Mouse (Mus musculus) limb, embryonic 13.5 days (tissue): Measurements from ENCODE around the gene Gm20388. TPM values are rescaled to one million over a fixed set of nuclear protein-coding genes. Genes with fewer than 3 reads are reported as not detected.

Experiments
- ATAC-seq: fragments of 200-750 bp; cut with Nextera tagmentation; 2 replicates; pipeline ENCODE4 v1.8.0; 2017; ENCODE audit warnings: low read depth, moderate number of reproducible peaks, moderate TSS enrichment; ENCODE audit not compliant: low FRiP score
- H3K27ac ChIP-seq: fragments of 300-500 bp; sonication (generic); 2 replicates; pipeline ENCODE4 v1.5.1; 2015; ENCODE audit warnings: inconsistent platforms, mild to moderate bottlenecking, moderate library complexity
- H3K27me3 ChIP-seq: fragments of 300-500 bp; sonication (generic); 2 replicates; pipeline ENCODE4 v1.6.1; 2015; ENCODE audit warnings: mild to moderate bottlenecking, inconsistent platforms
- H3K36me3 ChIP-seq: fragments of 300-500 bp; sonication (generic); 2 replicates; pipeline ENCODE4 v1.6.1; 2015; ENCODE audit warnings: inconsistent platforms, mild to moderate bottlenecking, moderate library complexity
- H3K4me1 ChIP-seq: fragments of 300-500 bp; sonication (generic); 2 replicates; pipeline ENCODE4 v1.6.1; 2015; ENCODE audit warnings: inconsistent platforms
- H3K4me2 ChIP-seq: fragments of 300-500 bp; sonication (generic); replicated peaks from 2 replicates; pipeline ENCODE4 v1.6.1; 2015; ENCODE audit warnings: inconsistent platforms, mild to moderate bottlenecking, moderate library complexity
- H3K4me3 ChIP-seq: fragments of 300-500 bp; sonication (generic); 2 replicates; pipeline ENCODE4 v1.5.1; 2015; ENCODE audit warnings: moderate library complexity, mild to moderate bottlenecking, inconsistent platforms
- H3K9ac ChIP-seq: fragments of 300-500 bp; sonication (generic); 2 replicates; pipeline ENCODE4 v1.6.1; 2015; ENCODE audit warnings: mild to moderate bottlenecking, inconsistent platforms
- H3K9me3 ChIP-seq: fragments of 300-500 bp; sonication (generic); 2 replicates; pipeline ENCODE4 v1.6.1; 2016; ENCODE audit warnings: inconsistent platforms
- WGBS: fragments of 180-500 bp; shearing (Covaris S2); methylation state at CpG from one replicate; pipeline ENCODE4 v1.1.7; 2015; 5-methylcytosine and 5-hydroxymethylcytosine counted together
- polyA plus RNA-seq: library from polyadenylated mRNA; unstranded; fragments of >200 nt; fragmentation: Nextera tagmentation; extraction: Ambion mirVana; gene quantifications from 2 replicates; pipeline ENCODE4 v1.2.1, GENCODE M21; 2015

Gene Gm20388
- polyA plus RNA-seq, 1 experiment from 2014 or later = 7.1 TPM

DNA sequence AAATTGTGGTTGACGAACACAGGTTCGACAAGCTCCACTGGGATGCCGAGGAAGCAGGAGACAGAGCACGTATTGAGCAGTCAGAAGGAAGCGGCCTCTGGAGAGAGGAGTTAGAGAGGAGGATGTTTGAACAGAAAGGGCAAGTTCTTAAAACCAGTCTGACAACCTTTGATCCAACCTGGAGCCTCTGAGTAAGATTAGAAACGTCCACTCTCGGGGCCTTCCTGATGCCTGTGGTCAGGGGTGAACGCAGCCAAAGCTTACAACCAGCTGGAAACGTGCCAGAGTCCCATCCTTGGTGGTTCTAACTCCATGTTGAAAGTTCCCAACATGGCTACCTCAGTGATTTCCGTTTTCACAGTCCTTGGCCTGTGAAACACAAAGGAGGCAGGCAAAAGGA, 4202.5 kb downstream of the Gm20388 start:
- Histone ChIP-seq H3K4me1 (no peaks in the 10 kb centered on the region), H3K36me3 (no peaks in the 10 kb centered on the region), H3K27ac (no peak overlapping the region), H3K27me3 (no peaks in the 10 kb centered on the region), H3K9ac (no peak overlapping the region), H3K4me3 (no peak overlapping the region), H3K4me2 (no peak overlapping the region), H3K9me3 (no peaks in the 10 kb centered on the region)
- ATAC-seq = no peak
- 79% methylated on average over 10 of the region's 10 CpGs for WGBS

- Histone ChIP-seq H3K4me1 (no peaks in the 10 kb centered on the region), H3K36me3 (no peaks in the 10 kb centered on the region), H3K9me3 (peaks cover 9% of the 10 kb centered on the region), H3K27ac (no peak overlapping the region), H3K27me3 (no peaks in the 10 kb centered on the region), H3K4me2 (no peak overlapping the region), H3K4me3 (no peak overlapping the region), H3K9ac (no peak overlapping the region)
- no peak for ATAC-seq
- WGBS = 97% methylated on average over 20 of the region's 20 CpGs
Measured at GRCm38 (mm10) chr8:124125241-124125640, 4214.6 kb downstream of the Gm20388 start.

DNA sequence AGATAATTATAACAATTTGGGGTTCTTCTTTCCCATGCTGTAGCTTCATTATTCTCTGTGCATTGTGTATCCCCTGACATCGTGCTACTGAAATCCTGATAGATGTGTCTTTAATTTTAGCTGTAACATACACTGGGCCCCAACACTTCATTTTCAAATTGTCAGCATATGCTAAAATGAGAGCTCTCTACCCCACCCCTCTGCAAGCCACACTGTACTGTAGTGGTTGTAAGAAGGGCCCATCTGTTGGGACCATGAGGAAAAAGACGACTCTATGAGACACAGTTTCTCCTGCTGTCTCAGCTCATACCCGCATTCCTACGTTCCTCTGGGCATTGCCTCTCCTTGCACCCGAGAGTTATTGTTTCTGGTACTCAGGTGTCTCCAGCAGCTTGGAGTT, 4226.6 kb downstream of the Gm20388 start:
- H3K27me3 ChIP-seq = no peaks in the 10 kb centered on the region
- ATAC-seq = no peak
- 78% methylated on average over 5 of the region's 5 CpGs for WGBS
- H3K4me3 ChIP-seq = no peak overlapping the region
- H3K9me3 ChIP-seq = no peaks in the 10 kb centered on the region
- no peaks in the 10 kb centered on the region for H3K36me3 ChIP-seq
- H3K9ac ChIP-seq = no peak overlapping the region
- H3K4me2 ChIP-seq = no peak overlapping the region
- no peaks in the 10 kb centered on the region for H3K4me1 ChIP-seq
- H3K27ac ChIP-seq = no peak overlapping the region

DNA sequence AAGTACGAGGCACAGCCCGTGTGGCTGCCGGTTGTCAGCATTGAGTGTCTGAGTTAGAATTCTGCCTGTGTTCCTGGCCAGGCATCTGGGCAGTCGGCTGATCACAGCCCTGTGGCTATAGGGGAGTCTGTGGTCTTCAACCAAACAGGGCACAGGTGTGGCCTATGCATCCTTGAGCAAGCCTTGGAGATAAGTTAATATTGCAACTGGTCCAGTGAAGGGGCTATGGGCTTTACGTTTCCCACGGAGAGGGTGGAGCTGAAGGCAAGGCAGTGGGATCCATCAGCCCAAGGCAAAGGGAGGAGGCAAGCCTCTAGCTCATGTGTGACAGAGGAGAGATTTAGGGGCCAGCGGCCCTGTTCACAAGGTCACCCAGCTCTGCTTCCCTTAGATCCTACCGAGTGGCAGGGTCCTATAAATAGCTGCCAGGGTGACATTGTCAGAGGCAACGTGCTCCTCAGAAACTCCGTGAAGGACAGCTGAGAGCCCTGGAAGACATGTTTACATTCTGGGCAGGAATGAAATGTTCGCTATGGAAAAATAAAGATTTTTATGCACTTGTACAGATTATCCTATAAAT, 4229.7 kb downstream of the Gm20388 start:
- H3K27ac ChIP-seq = no peak overlapping the region
- H3K4me1 ChIP-seq = 0 out of 2 replicates have a peak, but pooled peaks cover 3% of the 10 kb centered on the region
- no peaks in the 10 kb centered on the region for H3K27me3 ChIP-seq
- no peaks in the 10 kb centered on the region for H3K36me3 ChIP-seq
- no peak overlapping the region for H3K4me3 ChIP-seq
- no peaks in the 10 kb centered on the region for H3K9me3 ChIP-seq
- no peak overlapping the region for H3K9ac ChIP-seq
- ATAC-seq = no peak
- no peak overlapping the region for H3K4me2 ChIP-seq
- WGBS = 70% methylated on average over 11 of the region's 11 CpGs

GRCm38 (mm10) chr8:124140868-124141431, 4230.3 kb downstream of the Gm20388 start:
- Histone ChIP-seq H3K4me2 (no peak overlapping the region), H3K27me3 (no peaks in the 10 kb centered on the region), H3K36me3 (no peaks in the 10 kb centered on the region), H3K27ac (no peak overlapping the region), H3K4me3 (no peak overlapping the region), H3K4me1 (0 out of 2 replicates have a peak, but pooled peaks cover 3% of the 10 kb centered on the region), H3K9me3 (no peaks in the 10 kb centered on the region), H3K9ac (no peak overlapping the region)
- ATAC-seq = no peak
- WGBS = 70% methylated on average over 20 of the region's 20 CpGs

DNA sequence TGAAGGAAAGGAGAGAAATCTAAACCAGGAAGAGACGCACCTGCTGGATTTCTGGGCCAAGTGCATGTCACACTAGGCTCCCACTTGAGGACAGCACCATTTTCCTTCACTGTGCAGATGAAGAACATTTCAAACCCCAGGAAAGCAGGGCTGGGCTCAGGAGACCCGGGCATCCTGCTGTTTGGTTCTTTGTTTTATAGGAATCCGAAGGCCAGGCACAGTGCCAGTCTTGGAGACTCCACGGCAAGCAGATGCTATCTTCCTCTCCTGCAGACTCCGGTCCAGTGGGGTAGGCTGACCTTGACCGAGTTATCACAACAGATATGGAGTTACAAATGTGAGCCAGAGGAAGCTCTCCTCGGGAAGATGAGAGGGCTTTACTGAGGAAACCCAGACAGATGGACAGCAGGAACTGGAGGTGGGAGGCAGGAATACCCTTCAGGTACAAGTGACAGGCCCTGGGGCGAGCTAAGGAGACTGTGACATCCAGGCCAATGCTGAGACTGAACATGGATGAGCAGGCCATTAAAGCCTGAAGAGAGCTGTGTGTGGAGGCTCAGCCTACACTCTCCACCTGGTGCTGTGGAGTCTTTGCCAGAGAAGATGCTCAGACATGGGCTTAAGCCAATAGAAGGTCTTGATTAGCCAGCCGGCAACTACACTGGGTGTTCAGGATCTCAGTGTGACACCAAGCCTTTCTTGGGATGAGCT, 4231.2 kb downstream of the Gm20388 start:
- no peak overlapping the region for H3K4me3 ChIP-seq
- H3K4me2 ChIP-seq = no peak overlapping the region
- no peak overlapping the region for H3K9ac ChIP-seq
- no peaks in the 10 kb centered on the region for H3K36me3 ChIP-seq
- ATAC-seq = no peak
- H3K4me1 ChIP-seq = 0 out of 2 replicates have a peak, but pooled peaks cover 3% of the 10 kb centered on the region
- no peak overlapping the region for H3K27ac ChIP-seq
- H3K9me3 ChIP-seq = no peaks in the 10 kb centered on the region
- 82% methylated on average over 9 of the region's 9 CpGs for WGBS
- no peaks in the 10 kb centered on the region for H3K27me3 ChIP-seq

- Histone ChIP-seq H3K27me3 (no peaks in the 10 kb centered on the region), H3K4me3 (no peak overlapping the region), H3K9me3 (no peaks in the 10 kb centered on the region), H3K4me2 (no peak overlapping the region), H3K36me3 (no peaks in the 10 kb centered on the region), H3K27ac (no peak overlapping the region), H3K4me1 (0 out of 2 replicates have a peak, but pooled peaks cover 3% of the 10 kb centered on the region), H3K9ac (no peak overlapping the region)
- ATAC-seq = no peak
- WGBS = 58% methylated on average over 5 of the region's 5 CpGs
Measured at GRCm38 (mm10) chr8:124143003-124143402, 4232.4 kb downstream of the Gm20388 start.

DNA sequence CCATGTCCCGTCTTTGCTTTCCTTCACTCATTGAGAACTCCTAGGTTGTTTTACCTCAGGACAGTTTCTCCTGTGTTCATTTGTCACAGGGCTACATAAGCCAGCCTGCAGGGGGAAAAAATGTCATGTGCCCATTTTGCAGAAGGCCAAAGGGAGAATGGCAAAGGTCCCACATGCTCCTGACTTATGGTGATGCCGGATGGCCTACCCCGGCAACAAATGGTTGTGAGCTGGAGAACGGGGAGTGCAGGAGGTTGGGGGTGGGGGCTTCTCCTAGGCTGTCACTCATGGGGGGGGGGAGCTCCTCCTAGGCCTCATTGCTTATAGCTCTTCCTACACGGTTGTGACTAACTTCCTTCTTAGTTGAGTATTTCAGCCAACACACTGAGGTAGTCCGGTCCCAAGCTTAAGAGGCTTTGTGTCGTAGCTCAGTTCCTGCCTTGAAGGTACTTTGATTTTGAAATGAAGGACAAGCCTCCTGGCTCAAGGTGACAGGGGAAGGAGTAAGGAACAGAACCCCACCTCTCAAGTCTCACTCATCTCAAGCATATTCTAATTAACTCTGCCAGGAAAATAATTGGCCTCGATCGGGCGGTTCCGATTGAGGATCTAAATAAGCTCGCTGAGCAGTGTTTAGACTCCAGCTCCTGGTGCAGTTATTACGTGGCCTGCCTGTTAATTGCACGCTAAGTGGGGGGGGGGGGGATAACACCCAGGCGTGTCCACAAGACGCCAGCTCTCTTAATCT, 4233.4 kb downstream of the Gm20388 start:
- H3K27me3 ChIP-seq = no peaks in the 10 kb centered on the region
- no peak overlapping the region for H3K27ac ChIP-seq
- H3K4me1 ChIP-seq = 0 out of 2 replicates have a peak, but pooled peaks cover 3% of the 10 kb centered on the region
- H3K9me3 ChIP-seq = no peaks in the 10 kb centered on the region
- WGBS = 73% methylated on average over 16 of the region's 16 CpGs
- H3K4me2 ChIP-seq = no peak overlapping the region
- no peak overlapping the region for H3K9ac ChIP-seq
- no peak overlapping the region for H3K4me3 ChIP-seq
- no peak for ATAC-seq
- no peaks in the 10 kb centered on the region for H3K36me3 ChIP-seq

DNA sequence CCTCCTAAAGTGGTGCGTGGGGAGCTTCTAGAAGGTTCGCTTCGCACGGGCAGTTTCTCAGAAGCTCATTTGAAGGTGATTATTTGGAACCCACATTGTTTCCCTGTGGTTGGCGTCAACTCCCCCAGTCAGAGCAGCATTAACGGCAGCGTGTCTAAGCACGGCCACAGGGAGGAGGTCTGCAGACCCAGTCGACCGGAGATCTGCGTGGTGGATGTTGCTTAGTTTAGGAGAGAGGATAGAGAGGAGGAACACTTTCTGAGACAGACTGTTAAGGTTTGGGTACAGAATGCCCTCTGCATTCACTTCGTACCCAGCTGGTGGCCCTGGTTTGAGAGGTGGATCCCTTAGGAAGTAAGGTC, 4234.0 kb downstream of the Gm20388 start:
- Histone ChIP-seq H3K9ac (no peak overlapping the region), H3K4me1 (0 out of 2 replicates have a peak, but pooled peaks cover 3% of the 10 kb centered on the region), H3K4me3 (no peak overlapping the region), H3K4me2 (no peak overlapping the region), H3K9me3 (no peaks in the 10 kb centered on the region), H3K27me3 (no peaks in the 10 kb centered on the region), H3K36me3 (no peaks in the 10 kb centered on the region), H3K27ac (no peak overlapping the region)
- WGBS = 70% methylated on average over 12 of the region's 12 CpGs
- ATAC-seq = no peak

DNA sequence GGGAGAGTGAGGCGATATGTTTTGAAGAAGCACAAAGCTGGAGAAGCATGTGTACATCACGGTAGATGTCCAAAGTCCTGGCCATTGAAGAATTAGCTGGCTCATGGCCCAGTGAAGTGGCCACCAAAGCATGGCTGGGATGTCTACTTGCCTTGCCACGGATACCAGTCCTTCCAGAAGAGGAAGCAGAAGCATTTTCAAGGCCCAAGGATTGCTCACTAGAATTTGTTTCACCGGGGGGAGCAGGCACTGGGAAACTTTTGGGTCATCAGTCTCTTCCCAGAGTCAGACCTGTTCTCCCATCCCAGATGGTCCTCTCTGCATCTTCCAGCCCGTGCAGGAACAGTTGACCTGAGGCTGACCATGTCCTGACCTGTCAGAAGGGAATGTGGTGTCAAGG, 4235.6 kb downstream of the Gm20388 start:
- ATAC-seq = no peak
- Histone ChIP-seq H3K4me2 (no peak overlapping the region), H3K9me3 (no peaks in the 10 kb centered on the region), H3K9ac (no peak overlapping the region), H3K27me3 (no peaks in the 10 kb centered on the region), H3K4me3 (no peak overlapping the region), H3K36me3 (no peaks in the 10 kb centered on the region), H3K27ac (no peak overlapping the region), H3K4me1 (0 out of 2 replicates have a peak, but pooled peaks cover 3% of the 10 kb centered on the region)
- WGBS = 87% methylated on average over 5 of the region's 5 CpGs

DNA sequence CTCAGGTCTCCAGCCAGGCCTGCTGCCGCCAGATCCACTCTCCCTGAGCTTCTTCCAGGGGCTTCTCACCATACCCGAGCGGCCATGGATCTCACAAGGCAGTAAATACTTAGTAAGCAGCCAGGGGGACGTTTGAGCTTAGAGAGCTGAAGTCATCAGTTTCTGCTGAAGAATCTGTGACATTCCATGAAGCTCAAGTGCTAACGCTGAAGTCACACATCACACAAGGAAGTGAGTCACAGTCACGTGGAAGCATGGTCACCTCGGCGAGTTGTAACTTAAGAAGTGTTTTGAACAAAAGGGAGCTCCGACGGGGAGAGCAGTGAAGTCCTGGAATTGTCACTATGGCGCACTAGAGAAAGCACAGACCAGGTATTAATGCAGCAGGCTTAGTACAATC, 4239.4 kb downstream of the Gm20388 start:
- Histone ChIP-seq H3K4me3 (no peak overlapping the region), H3K9me3 (no peaks in the 10 kb centered on the region), H3K36me3 (no peaks in the 10 kb centered on the region), H3K27me3 (no peaks in the 10 kb centered on the region), H3K27ac (no peak overlapping the region), H3K4me2 (no peak overlapping the region), H3K4me1 (no peaks in the 10 kb centered on the region), H3K9ac (no peak overlapping the region)
- ATAC-seq = no peak
- WGBS = 71% methylated on average over 11 of the region's 11 CpGs

DNA sequence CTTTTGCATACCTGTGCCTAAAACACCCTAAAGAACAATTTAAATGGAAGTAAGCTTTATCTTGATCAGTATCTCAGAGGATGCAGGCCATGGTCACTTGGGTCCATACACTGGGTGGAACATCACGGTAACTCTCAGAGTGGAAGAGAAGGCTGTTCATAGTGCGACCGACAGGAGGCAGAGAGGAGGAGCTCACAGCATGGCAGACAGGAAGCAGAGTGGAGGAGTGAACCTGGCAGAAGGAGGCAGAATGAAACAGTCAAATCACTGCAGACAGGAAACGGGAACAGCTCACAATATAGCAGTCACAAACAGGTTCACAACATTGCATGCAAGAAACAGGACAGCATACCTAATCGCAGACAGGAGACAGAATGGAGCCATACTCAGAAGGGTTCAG, 4239.9 kb downstream of the Gm20388 start:
- no peaks in the 10 kb centered on the region for H3K27me3 ChIP-seq
- H3K4me2 ChIP-seq = no peak overlapping the region
- no peak overlapping the region for H3K4me3 ChIP-seq
- ATAC-seq = no peak
- H3K27ac ChIP-seq = no peak overlapping the region
- no peaks in the 10 kb centered on the region for H3K4me1 ChIP-seq
- no peak overlapping the region for H3K9ac ChIP-seq
- H3K36me3 ChIP-seq = no peaks in the 10 kb centered on the region
- 79% methylated on average over 5 of the region's 5 CpGs for WGBS
- H3K9me3 ChIP-seq = no peaks in the 10 kb centered on the region
